Mouse (Mus musculus): ENCODE data around the gene Sos1. TPM values are rescaled to one million over a fixed set of nuclear protein-coding genes. Genes with fewer than 3 reads are reported as not detected.
A peak's percentile ranks its signal among the peaks of the same experiment; 100 is the strongest.
"Not testable (repeated sequence)": the region's sequence is repeated elsewhere in the genome, so short reads cannot be mapped to it uniquely, and the experiment has no call there.

The Sos1 gene
- polyA plus RNA-seq, 1 experiment, result 4.1 TPM

- no peaks in the 10 kb centered on the region for H3K36me3 ChIP-seq (ENCODE audit: control insufficient read depth, insufficient read depth, low read length)
- WGBS, result 85% methylated on average over 8 of the region's 8 CpGs
- no peaks in the 10 kb centered on the region; the same call in 1 of the 2 replicates for H3K4me1 ChIP-seq (replicated peaks; ENCODE audit: control insufficient read depth, insufficient read depth, low read length)
- no peak for TF ChIP-seq POLR2A (IDR thresholded peaks at IDR 0.05; ENCODE audit: control insufficient read depth, extremely low read depth, insufficient read depth, low read length, poor library complexity)
- TF ChIP-seq CTCF (IDR thresholded peaks at IDR 0.05; ENCODE audit: borderline replicate concordance, control insufficient read depth, extremely low read depth, insufficient read depth, low read length, poor library complexity), result no peak
- H3K4me3 ChIP-seq (ENCODE audit: control insufficient read depth, insufficient read depth, low read length), result no peak overlapping the region
- H3K27ac ChIP-seq (ENCODE audit: control insufficient read depth, insufficient read depth, low read length), result no peak overlapping the region
- H3K27me3 ChIP-seq (ENCODE audit: control insufficient read depth, insufficient read depth, low read length), result no peaks in the 10 kb centered on the region
- DNase-seq, result no peak
Measured at GRCm38 (mm10) chr17:80471056-80471802, 9.0 kb downstream of the Sos1 start.

GRCm38 (mm10) chr17:80468417-80468894, 11.8 kb downstream of the Sos1 start:
- not testable (repeated sequence) for H3K4me1 ChIP-seq (replicated peaks; ENCODE audit: control insufficient read depth, insufficient read depth, low read length); H3K4me3 ChIP-seq (ENCODE audit: control insufficient read depth, insufficient read depth, low read length); H3K27me3 ChIP-seq (ENCODE audit: control insufficient read depth, insufficient read depth, low read length); H3K36me3 ChIP-seq (ENCODE audit: control insufficient read depth, insufficient read depth, low read length); H3K27ac ChIP-seq (ENCODE audit: control insufficient read depth, insufficient read depth, low read length)
- WGBS, result 9% methylated on average over 3 of the region's 3 CpGs
- peak; percentile 3 for DNase-seq

- Histone ChIP-seq H3K27ac (ENCODE audit: control insufficient read depth, insufficient read depth, low read length) (no peak overlapping the region), H3K4me3 (ENCODE audit: control insufficient read depth, insufficient read depth, low read length) (no peak overlapping the region), H3K36me3 (ENCODE audit: control insufficient read depth, insufficient read depth, low read length) (no peaks in the 10 kb centered on the region), H3K4me1 (replicated peaks; ENCODE audit: control insufficient read depth, insufficient read depth, low read length) (no peaks in the 10 kb centered on the region), H3K27me3 (ENCODE audit: control insufficient read depth, insufficient read depth, low read length) (no peaks in the 10 kb centered on the region)
- DNase-seq, result no peak
- TF ChIP-seq POLR2A (IDR thresholded peaks at IDR 0.05; ENCODE audit: control insufficient read depth, extremely low read depth, insufficient read depth, low read length, poor library complexity) (no peak), CTCF (IDR thresholded peaks at IDR 0.05; ENCODE audit: borderline replicate concordance, control insufficient read depth, extremely low read depth, insufficient read depth, low read length, poor library complexity) (no peak)
- WGBS, result 95% methylated on average over 5 of the region's 5 CpGs
Measured at GRCm38 (mm10) chr17:80460258-80460657, 20.0 kb downstream of the Sos1 start.

GRCm38 (mm10) chr17:80455648-80456047, 24.6 kb downstream of the Sos1 start:
- TF ChIP-seq CTCF (IDR thresholded peaks at IDR 0.05; ENCODE audit: borderline replicate concordance, control insufficient read depth, extremely low read depth, insufficient read depth, low read length, poor library complexity) (no peak), POLR2A (IDR thresholded peaks at IDR 0.05; ENCODE audit: control insufficient read depth, extremely low read depth, insufficient read depth, low read length, poor library complexity) (no peak)
- peak; percentile 19 for DNase-seq

GRCm38 (mm10) chr17:80450426-80451030, 29.7 kb downstream of the Sos1 start:
- no peaks in the 10 kb centered on the region for H3K27me3 ChIP-seq (ENCODE audit: control insufficient read depth, insufficient read depth, low read length)
- DNase-seq, result no peak
- 96% methylated on average over 3 of the region's 3 CpGs for WGBS
- no peak overlapping the region for H3K27ac ChIP-seq (ENCODE audit: control insufficient read depth, insufficient read depth, low read length)
- no peak for TF ChIP-seq CTCF (IDR thresholded peaks at IDR 0.05; ENCODE audit: borderline replicate concordance, control insufficient read depth, extremely low read depth, insufficient read depth, low read length, poor library complexity)
- no peak for TF ChIP-seq POLR2A (IDR thresholded peaks at IDR 0.05; ENCODE audit: control insufficient read depth, extremely low read depth, insufficient read depth, low read length, poor library complexity)
- H3K4me1 ChIP-seq (replicated peaks; ENCODE audit: control insufficient read depth, insufficient read depth, low read length), result no peaks in the 10 kb centered on the region
- peaks cover 18% of the 10 kb centered on the region for H3K36me3 ChIP-seq (ENCODE audit: control insufficient read depth, insufficient read depth, low read length)
- H3K4me3 ChIP-seq (ENCODE audit: control insufficient read depth, insufficient read depth, low read length), result no peak overlapping the region

More at GRCm38 (mm10) chr17:80455648-80456047, 24.6 kb downstream of the Sos1 start:
- Histone ChIP-seq H3K4me1 (replicated peaks; ENCODE audit: control insufficient read depth, insufficient read depth, low read length) (no peaks in the 10 kb centered on the region), H3K36me3 (ENCODE audit: control insufficient read depth, insufficient read depth, low read length) (peaks cover 10% of the 10 kb centered on the region), H3K27ac (ENCODE audit: control insufficient read depth, insufficient read depth, low read length) (no peak overlapping the region), H3K4me3 (ENCODE audit: control insufficient read depth, insufficient read depth, low read length) (no peak overlapping the region), H3K27me3 (ENCODE audit: control insufficient read depth, insufficient read depth, low read length) (no peaks in the 10 kb centered on the region)
- WGBS, result 20% methylated on average over 2 of the region's 2 CpGs

GRCm38 (mm10) chr17:80446470-80446869, 33.8 kb downstream of the Sos1 start:
- H3K36me3 ChIP-seq (ENCODE audit: control insufficient read depth, insufficient read depth, low read length), result peaks cover 19% of the 10 kb centered on the region
- H3K27me3 ChIP-seq (ENCODE audit: control insufficient read depth, insufficient read depth, low read length), result no peaks in the 10 kb centered on the region
- H3K4me3 ChIP-seq (ENCODE audit: control insufficient read depth, insufficient read depth, low read length), result no peak overlapping the region
- no peak for DNase-seq
- no peak for TF ChIP-seq CTCF (IDR thresholded peaks at IDR 0.05; ENCODE audit: borderline replicate concordance, control insufficient read depth, extremely low read depth, insufficient read depth, low read length, poor library complexity)
- TF ChIP-seq POLR2A (IDR thresholded peaks at IDR 0.05; ENCODE audit: control insufficient read depth, extremely low read depth, insufficient read depth, low read length, poor library complexity), result no peak
- no peak overlapping the region for H3K27ac ChIP-seq (ENCODE audit: control insufficient read depth, insufficient read depth, low read length)
- H3K4me1 ChIP-seq (replicated peaks; ENCODE audit: control insufficient read depth, insufficient read depth, low read length), result no peaks in the 10 kb centered on the region; the same call in 1 of the 2 replicates
- 96% methylated on average over 5 of the region's 5 CpGs for WGBS
